Mouse (Mus musculus) neural tube, embryonic 15.5 days (tissue): ENCODE results near the gene Mpc1. TPM values are rescaled to one million over a fixed set of nuclear protein-coding genes. Genes with fewer than 3 reads are reported as not detected.

Experiments
- ATAC-seq: fragments of 200-750 bp; cut with Nextera tagmentation; 2 replicates; pipeline ENCODE4 v1.8.0; 2017; ENCODE audit warnings: mild to moderate bottlenecking, moderate TSS enrichment, moderate library complexity; ENCODE audit not compliant: low FRiP score
- H3K27ac ChIP-seq: fragments of 300-500 bp; sonication (generic); replicated peaks from 2 replicates; pipeline ENCODE4 v1.5.1; 2015; ENCODE audit warnings: mild to moderate bottlenecking, inconsistent platforms
- H3K27me3 ChIP-seq: fragments of 300-500 bp; sonication (generic); replicated peaks from 2 replicates; pipeline ENCODE4 v1.6.1; 2015; ENCODE audit warnings: inconsistent platforms
- H3K36me3 ChIP-seq: fragments of 300-500 bp; sonication (generic); 2 replicates; pipeline ENCODE4 v1.6.1; 2015; ENCODE audit warnings: inconsistent platforms
- H3K4me1 ChIP-seq: fragments of 300-500 bp; sonication (generic); 2 replicates; pipeline ENCODE4 v1.6.1; 2015; ENCODE audit warnings: inconsistent platforms
- H3K4me2 ChIP-seq: fragments of 300-500 bp; sonication (generic); 2 replicates; pipeline ENCODE4 v1.6.1; 2015; ENCODE audit warnings: inconsistent platforms, mild to moderate bottlenecking, moderate library complexity
- H3K4me3 ChIP-seq: fragments of 300-500 bp; sonication (generic); replicated peaks from 2 replicates; pipeline ENCODE4 v1.5.1; 2015; ENCODE audit warnings: mild to moderate bottlenecking, inconsistent platforms
- H3K9ac ChIP-seq: fragments of 300-500 bp; sonication (generic); replicated peaks from 2 replicates; pipeline ENCODE4 v1.6.1; 2015; ENCODE audit warnings: mild to moderate bottlenecking, inconsistent platforms
- H3K9me3 ChIP-seq: fragments of 300-500 bp; sonication (generic); replicated peaks from 2 replicates; pipeline ENCODE4 v1.6.1; 2016; ENCODE audit warnings: inconsistent platforms
- WGBS: fragments of 180-500 bp; shearing (Covaris S2); methylation state at CpG from one replicate; pipeline ENCODE4 v1.1.7; 2015; ENCODE audit warnings: mixed read lengths; 5-methylcytosine and 5-hydroxymethylcytosine counted together
- polyA plus RNA-seq: library from polyadenylated mRNA; unstranded; fragments of >200 nt; fragmentation: Nextera tagmentation; extraction: Ambion mirVana; gene quantifications from 2 replicates; pipeline ENCODE4 v1.2.1, GENCODE M21; 2015

Gene Mpc1
- polyA plus RNA-seq: 382 and 460 TPM in 2 replicates

- peak within 1 kb of the TSS; percentile 95 for H3K27ac ChIP-seq
- peak within 1 kb of the TSS; percentile 93 for H3K4me2 ChIP-seq
- peak within 1 kb of the TSS; percentile 94 for H3K4me3 ChIP-seq
- H3K4me1 ChIP-seq: peaks cover 29% of the 10 kb centered on the region
- peak; percentile 74 for ATAC-seq
- 2% methylated on average over 34 of the region's 35 CpGs for WGBS
- no peaks in the 10 kb centered on the region for H3K9me3 ChIP-seq
- H3K27me3 ChIP-seq: no peaks in the 10 kb centered on the region
- H3K36me3 ChIP-seq: no peaks in the 10 kb centered on the region
- peak within 1 kb of the TSS; percentile 87 for H3K9ac ChIP-seq
Measured at GRCm38 (mm10) chr17:8282821-8283525, at the start of gene Mpc1. Mpc1 (plus strand) TSS chr17:8282904.

DNA sequence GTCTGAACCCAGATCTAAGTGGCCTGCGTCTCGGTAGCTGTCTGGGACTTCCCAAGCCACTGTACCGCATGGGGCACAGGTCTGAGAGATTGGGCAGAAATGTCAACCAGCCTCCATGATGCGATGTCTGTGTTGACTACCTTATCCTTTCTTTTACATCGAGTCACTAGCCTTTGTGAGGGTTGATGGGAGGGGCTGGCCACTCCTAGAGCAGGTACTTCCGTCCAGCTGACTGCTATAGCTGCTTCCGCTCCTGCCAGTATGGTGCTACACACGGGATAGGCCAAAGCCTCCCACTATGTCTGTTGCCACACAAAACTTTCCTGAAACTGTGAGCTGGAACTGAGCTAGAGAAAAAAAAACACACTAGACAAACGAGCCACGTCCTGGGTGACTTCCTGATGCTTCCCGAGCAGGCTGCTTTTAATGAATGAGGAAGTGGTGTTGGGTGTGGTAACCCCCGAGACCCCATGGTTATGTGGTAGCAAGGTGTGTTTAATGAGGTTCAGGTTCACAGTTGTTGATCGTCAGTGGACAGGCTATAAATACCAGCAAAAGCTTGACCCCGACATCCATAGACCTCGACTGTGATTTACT is 49.0 kb upstream of the Mpc1 start:
- H3K27ac ChIP-seq: no peak overlapping the region
- H3K36me3 ChIP-seq: no peaks in the 10 kb centered on the region
- no peak overlapping the region for H3K9ac ChIP-seq
- WGBS: 80% methylated on average over 15 of the region's 15 CpGs
- H3K4me2 ChIP-seq: no peak overlapping the region
- H3K4me1 ChIP-seq: no peaks in the 10 kb centered on the region
- H3K4me3 ChIP-seq: no peak overlapping the region
- H3K9me3 ChIP-seq: no peaks in the 10 kb centered on the region
- H3K27me3 ChIP-seq: no peaks in the 10 kb centered on the region
- ATAC-seq: no peak

DNA sequence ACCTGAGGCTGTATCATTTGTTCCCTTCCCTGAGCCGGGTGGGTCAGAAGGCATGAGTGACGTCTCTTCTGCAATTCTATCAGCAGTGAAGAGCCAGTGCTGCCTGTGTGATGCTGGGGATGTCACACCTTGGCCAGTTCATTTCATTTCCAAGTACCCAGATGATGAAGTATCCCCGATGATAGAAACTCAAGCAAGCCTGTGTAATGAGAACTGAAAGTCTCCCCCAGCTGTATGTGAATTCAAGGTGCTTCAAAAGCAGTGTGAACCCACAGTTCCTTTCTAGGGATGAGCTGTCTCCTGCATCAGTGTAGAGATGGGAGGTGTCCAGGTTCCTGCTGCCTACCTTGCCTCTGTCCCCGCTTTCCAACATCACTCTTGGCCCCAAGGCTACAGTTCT is 48.2 kb upstream of the Mpc1 start:
- Histone ChIP-seq H3K4me2 (no peak overlapping the region), H3K27me3 (no peaks in the 10 kb centered on the region), H3K36me3 (no peaks in the 10 kb centered on the region), H3K9ac (no peak overlapping the region), H3K27ac (no peak overlapping the region), H3K9me3 (no peaks in the 10 kb centered on the region), H3K4me3 (no peak overlapping the region), H3K4me1 (no peaks in the 10 kb centered on the region)
- WGBS: 95% methylated on average over 4 of the region's 4 CpGs
- ATAC-seq: no peak

DNA sequence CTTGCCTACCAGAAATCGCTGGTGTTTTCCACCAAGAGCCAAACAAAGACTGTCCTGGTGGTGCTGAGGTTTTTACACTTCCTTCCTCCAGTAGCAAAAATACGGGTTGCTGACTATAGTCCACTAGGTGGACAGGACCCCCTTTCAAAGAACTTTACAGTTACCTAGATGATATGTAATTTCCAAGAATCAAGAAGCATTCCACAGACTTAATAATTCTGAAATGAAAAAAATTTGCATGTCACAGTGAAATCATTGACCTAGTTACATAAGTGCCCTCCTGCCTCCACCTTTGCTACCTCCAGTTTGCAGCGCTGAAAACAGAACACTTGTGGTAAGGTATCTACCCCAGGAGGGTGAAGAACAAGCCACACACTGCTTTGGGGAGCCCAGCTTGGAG is 47.0 kb upstream of the Mpc1 start, which contains the start of gene Ccr6:
TSS of gene Ccr6 (plus strand) at position 301 of the 400 bp plus-strand sequence.
- no peak within 1 kb of the TSS for H3K4me2 ChIP-seq
- H3K9ac ChIP-seq: no peak within 1 kb of the TSS
- H3K4me1 ChIP-seq: no peaks in the 10 kb centered on the region
- H3K4me3 ChIP-seq: no peak within 1 kb of the TSS
- no peaks in the 10 kb centered on the region for H3K27me3 ChIP-seq
- ATAC-seq: no peak
- 79% methylated on average over 3 of the region's 3 CpGs for WGBS
- no peaks in the 10 kb centered on the region for H3K9me3 ChIP-seq
- no peak within 1 kb of the TSS for H3K27ac ChIP-seq
- no peaks in the 10 kb centered on the region for H3K36me3 ChIP-seq

- WGBS: 82% methylated on average over 15 of the region's 15 CpGs
- Histone ChIP-seq H3K27ac (no peak overlapping the region), H3K9me3 (no peaks in the 10 kb centered on the region), H3K27me3 (no peaks in the 10 kb centered on the region), H3K9ac (no peak overlapping the region), H3K4me2 (no peak overlapping the region), H3K36me3 (no peaks in the 10 kb centered on the region), H3K4me3 (no peak overlapping the region), H3K4me1 (no peaks in the 10 kb centered on the region)
- no peak for ATAC-seq
Measured at GRCm38 (mm10) chr17:8238012-8238710, 44.5 kb upstream of the Mpc1 start.

GRCm38 (mm10) chr17:8239561-8239960 is 43.1 kb upstream of the Mpc1 start:
- H3K4me2 ChIP-seq: no peak overlapping the region
- no peaks in the 10 kb centered on the region for H3K9me3 ChIP-seq
- H3K9ac ChIP-seq: no peak overlapping the region
- 67% methylated on average over 3 of the region's 3 CpGs for WGBS
- H3K27ac ChIP-seq: no peak overlapping the region
- no peaks in the 10 kb centered on the region for H3K36me3 ChIP-seq
- no peak for ATAC-seq
- H3K4me3 ChIP-seq: no peak overlapping the region
- no peaks in the 10 kb centered on the region for H3K4me1 ChIP-seq
- no peaks in the 10 kb centered on the region for H3K27me3 ChIP-seq

- no peaks in the 10 kb centered on the region for H3K36me3 ChIP-seq
- no peaks in the 10 kb centered on the region for H3K4me1 ChIP-seq
- no peaks in the 10 kb centered on the region for H3K9me3 ChIP-seq
- H3K4me3 ChIP-seq: no peak overlapping the region
- H3K9ac ChIP-seq: no peak overlapping the region
- WGBS: 77% methylated on average over 4 of the region's 4 CpGs
- H3K27me3 ChIP-seq: no peaks in the 10 kb centered on the region
- no peak overlapping the region for H3K4me2 ChIP-seq
- no peak for ATAC-seq
- no peak overlapping the region for H3K27ac ChIP-seq
Measured at GRCm38 (mm10) chr17:8240517-8240916, 42.2 kb upstream of the Mpc1 start.

DNA sequence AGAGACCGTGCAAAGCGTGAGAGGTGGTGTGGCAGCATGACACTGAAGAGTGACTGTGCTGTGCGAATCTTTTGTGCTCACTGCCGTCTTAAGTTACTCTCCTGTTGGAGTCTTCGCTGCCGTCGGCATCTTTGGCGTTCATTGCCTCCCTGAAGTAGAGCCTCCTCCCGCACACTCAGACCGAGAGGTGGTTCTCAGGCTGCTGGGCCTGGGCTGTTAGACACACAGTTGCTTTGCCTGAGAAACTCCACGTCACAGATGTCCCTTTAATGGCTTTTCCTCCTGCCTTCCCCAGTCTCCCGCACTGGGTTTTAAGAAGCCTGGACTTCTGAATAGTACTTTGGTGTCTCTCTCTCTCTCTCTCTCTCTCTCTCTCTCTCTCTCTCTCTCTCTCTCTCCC is 41.1 kb upstream of the Mpc1 start:
- H3K4me3 ChIP-seq: no peak overlapping the region
- no peak overlapping the region for H3K9ac ChIP-seq
- no peak overlapping the region for H3K27ac ChIP-seq
- no peaks in the 10 kb centered on the region for H3K4me1 ChIP-seq
- H3K27me3 ChIP-seq: no peaks in the 10 kb centered on the region
- H3K36me3 ChIP-seq: no peaks in the 10 kb centered on the region
- WGBS: 71% methylated on average over 12 of the region's 12 CpGs
- no peaks in the 10 kb centered on the region for H3K9me3 ChIP-seq
- no peak for ATAC-seq
- no peak overlapping the region for H3K4me2 ChIP-seq

- Histone ChIP-seq H3K27ac (no peak overlapping the region), H3K9ac (no peak overlapping the region), H3K4me1 (no peaks in the 10 kb centered on the region), H3K4me3 (no peak overlapping the region), H3K9me3 (no peaks in the 10 kb centered on the region), H3K36me3 (no peaks in the 10 kb centered on the region), H3K4me2 (no peak overlapping the region), H3K27me3 (no peaks in the 10 kb centered on the region)
- WGBS: 92% methylated on average over 11 of the region's 11 CpGs
- no peak for ATAC-seq
Measured at GRCm38 (mm10) chr17:8242186-8242585, 40.5 kb upstream of the Mpc1 start.

DNA sequence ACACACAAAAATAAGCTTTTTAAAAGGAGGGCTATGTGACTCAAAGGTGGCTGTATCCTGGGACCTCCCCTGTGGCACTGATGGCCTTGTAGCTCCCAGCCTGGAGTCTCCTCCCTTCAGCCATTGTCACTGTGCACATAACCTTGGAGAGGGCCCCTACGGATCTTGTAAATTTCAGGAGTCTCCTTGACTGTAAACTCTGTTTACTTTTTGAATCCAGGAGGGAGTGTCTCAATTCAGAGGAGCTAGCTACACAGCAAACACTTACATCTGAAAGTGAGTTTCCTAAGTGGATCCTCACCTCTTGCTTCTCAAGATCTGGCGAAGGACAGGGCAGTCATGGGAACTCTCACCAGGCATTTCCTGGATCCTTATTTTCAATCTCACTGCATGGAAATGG is 38.6 kb upstream of the Mpc1 start:
- H3K9me3 ChIP-seq: no peaks in the 10 kb centered on the region
- H3K4me3 ChIP-seq: no peak overlapping the region
- no peak for ATAC-seq
- H3K4me1 ChIP-seq: no peaks in the 10 kb centered on the region
- no peak overlapping the region for H3K27ac ChIP-seq
- H3K36me3 ChIP-seq: no peaks in the 10 kb centered on the region
- no peaks in the 10 kb centered on the region for H3K27me3 ChIP-seq
- 81% methylated on average over 2 of the region's 2 CpGs for WGBS
- H3K4me2 ChIP-seq: no peak overlapping the region
- H3K9ac ChIP-seq: no peak overlapping the region

GRCm38 (mm10) chr17:8246102-8246754 is 36.5 kb upstream of the Mpc1 start:
- 75% methylated on average over 4 of the region's 4 CpGs for WGBS

More at GRCm38 (mm10) chr17:8246102-8246754, 36.5 kb upstream of the Mpc1 start:
- Histone ChIP-seq H3K9me3 (no peaks in the 10 kb centered on the region), H3K27ac (no peak overlapping the region), H3K9ac (no peak overlapping the region), H3K36me3 (no peaks in the 10 kb centered on the region), H3K4me1 (no peaks in the 10 kb centered on the region), H3K27me3 (no peaks in the 10 kb centered on the region), H3K4me3 (no peak overlapping the region), H3K4me2 (no peak overlapping the region)
- ATAC-seq: no peak
